Mouse (Mus musculus): Measurements from ENCODE around the gene Wwox. TPM values are rescaled to one million over a fixed set of nuclear protein-coding genes. Genes with fewer than 3 reads are reported as not detected.

Gene Wwox
- total RNA-seq, 2 experiments from 2014 or later, result 27.3 to 28.0 TPM

DNA sequence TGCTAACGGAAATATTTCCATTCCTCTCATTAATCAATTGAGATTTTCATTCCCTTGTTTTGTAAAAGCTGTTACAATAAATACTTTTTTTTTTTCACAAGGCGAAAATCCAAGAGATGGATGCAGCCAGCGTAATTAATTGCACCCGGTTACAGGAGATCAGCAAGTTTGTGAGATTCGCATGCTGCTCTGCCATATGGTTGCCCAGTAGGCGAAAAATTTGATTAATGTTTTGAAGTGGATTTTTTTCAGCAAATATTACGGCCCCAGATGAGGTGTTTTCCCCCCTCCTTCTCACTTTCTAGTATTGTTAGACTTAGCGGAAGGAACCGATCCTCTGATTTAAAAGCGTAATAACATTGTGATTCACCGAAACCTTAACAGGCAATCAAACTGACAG is 160.7 kb downstream of the Wwox start:
- DNase-seq, result no peak

DNA sequence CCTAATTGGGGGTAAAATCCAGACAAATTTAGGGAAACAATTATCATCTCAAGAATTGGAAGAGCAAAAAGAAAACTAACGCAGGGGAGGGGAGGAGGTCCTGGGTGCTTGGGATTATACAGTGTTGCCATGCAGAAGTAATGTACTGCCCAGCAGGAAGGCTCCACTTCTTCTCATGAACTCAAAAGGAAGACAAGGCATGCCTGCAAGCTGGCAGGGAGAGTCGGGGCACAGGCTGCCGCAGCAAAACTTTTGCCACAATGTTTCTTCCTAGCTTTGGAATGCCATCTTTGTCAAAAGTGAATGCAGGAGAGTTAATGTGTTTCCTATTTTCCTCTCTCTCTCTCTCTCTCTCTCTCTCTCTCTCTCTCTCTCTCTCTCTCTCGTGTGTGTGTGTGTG is 163.6 kb downstream of the Wwox start:
- DNase-seq, result no peak

DNA sequence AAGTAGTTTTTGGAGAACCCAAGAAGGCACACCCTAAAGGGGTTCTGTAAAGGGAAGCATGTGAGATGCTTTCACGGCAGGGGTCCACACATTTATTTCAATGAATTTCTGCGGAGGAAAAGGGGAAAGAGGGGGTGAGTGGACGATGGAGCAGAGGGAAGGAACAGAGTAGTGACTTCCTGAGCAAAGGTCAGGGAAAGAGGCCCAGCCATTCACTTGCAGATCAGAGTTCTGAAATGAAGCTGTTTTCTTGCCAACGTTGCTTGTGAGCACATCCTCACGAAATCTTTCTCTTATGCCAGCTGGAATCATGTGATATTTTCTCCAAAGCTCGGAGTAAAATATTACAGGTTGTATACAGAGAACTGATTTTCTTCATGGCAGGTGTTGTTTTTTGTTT is 164.1 kb downstream of the Wwox start:
- DNase-seq, result peak in 1 of 2 experiments; percentile 5

DNA sequence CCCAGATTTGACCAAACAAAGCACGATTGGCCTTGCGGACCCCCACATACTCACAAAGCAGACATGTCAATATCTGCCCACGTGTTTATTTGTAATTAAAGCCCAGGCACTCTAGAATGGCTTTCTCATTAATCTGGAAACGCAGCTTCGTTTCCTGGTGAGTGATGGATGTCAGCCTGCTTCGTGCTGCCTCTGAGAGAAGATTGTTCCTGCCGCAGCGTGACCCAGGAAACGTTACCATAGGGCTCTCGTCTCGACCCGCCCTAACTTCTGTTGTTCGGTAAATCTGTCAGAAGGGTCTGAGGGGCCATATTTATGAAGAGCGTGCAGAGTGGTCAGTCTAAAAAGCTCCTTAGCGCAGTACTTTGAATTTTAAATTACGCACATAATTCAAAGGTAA is 164.9 kb downstream of the Wwox start:
- no peak for DNase-seq

DNA sequence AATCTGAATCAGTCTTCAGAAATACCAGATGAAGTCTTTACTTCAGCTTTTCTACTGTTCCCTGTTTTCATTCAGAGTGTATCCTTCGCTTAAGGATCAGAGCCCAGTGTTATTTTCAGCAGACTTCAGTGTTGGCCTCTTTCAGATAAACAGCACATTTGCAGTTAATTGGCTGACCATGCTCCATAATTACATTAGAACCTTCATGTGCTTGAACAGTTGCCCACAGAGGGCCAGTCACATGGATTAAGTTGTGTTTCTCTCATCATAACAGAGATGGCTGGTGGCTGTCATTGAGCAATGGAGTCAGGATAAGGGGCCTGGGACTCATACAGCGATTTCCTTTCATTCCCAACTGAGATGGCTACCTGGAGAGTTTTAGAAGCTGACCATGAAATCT is 166.2 kb downstream of the Wwox start:
- DNase-seq, result no peak

DNA sequence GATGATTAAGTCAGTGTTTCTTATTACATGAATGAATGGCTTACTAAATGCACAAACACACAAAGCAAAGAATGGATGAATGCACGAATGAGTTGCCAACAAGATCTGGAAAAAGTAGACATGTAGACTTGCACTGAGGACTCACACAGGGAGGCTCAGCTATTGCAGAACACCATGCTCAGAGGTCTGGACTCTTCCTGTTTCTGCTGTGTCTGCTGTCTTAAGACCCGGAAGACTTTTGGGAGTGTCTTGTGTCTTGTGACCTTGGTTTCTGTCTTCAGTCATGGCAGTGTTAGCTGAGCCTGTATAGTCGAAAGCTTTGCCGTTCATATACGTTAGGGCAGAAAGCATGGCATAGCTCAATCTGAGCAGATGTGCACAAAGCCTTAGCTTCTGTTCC is 169.9 kb downstream of the Wwox start:
- DNase-seq, result no peak

DNA sequence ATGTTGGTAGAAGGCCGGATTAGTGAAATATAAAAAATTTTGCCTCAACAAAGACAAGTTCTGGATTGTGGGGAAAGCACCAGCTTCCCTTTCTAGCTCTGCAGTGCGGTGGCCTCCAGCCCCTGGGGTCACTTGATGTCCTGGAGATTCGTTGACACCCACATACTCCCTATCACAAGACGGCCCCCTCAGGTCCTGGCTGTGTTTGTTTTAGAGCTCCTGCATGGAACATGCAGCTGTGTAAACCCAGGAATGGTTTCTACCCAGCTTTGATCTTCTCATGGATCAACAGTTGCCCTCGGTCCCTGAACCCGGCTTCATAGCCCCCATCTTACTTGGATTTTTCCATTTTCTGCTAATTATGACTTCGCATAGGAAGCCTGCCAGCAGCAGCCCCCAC is 171.6 kb downstream of the Wwox start:
- DNase-seq, result no peak

DNA sequence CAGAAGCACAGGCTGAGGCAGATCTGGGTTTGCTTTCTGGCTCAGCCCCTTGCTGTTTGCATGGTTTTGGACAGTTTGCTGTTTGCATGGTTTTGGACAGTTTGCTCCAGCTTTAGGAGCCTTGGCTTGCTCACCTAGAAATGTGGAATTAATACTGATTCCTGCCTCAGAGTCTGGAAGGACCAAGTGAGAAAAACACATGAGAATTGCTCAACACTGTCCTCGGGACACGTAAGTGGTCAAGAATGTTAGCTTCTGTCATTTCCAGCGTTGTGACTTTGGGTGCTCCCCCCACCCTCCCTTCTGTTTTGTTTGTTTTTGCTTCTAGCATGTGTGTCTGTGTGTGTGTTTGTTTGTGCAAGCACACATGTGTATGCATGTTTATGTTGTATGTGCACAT is 172.6 kb downstream of the Wwox start:
- no peak for DNase-seq

DNA sequence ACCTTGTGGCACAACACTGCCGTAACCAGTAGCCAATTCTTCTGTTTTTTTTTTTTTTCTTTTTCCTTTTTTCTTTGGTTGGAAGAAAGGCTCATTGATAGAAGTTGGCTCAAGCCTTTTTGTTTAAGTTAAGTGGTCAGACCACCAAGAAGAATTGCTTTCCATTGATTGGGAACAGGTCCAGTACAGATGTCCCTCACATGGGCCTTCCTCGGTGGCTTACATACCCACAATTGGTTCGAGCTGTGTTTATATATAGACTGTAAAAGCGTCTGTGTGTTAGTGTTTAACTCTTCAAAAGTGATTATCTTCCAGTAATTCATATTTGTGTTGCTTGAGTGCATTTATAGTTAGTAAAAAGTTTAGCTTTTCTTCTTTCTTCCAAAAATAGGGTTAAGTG is 176.0 kb downstream of the Wwox start:
- no peak for DNase-seq

DNA sequence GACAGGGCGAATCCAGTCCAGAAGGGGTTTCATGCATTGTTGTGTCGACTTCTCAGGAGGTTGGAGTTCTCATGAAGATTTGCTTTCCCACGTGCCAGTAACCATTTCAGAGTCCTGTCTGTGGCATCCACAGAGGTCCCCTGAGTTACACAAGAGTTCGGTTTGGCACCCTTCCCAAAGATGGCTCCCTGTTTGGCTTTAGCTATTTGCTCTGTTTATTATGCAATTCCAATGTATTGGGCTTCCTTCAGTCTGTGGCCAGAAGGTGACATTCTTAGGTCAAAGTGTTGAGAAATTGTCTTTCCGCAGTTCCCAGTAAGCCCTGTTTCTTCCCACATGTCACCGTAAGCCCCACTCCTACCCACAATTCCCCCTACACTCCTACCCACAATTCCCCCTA is 176.5 kb downstream of the Wwox start:
- DNase-seq, result peak; percentile 47 to 66

DNA sequence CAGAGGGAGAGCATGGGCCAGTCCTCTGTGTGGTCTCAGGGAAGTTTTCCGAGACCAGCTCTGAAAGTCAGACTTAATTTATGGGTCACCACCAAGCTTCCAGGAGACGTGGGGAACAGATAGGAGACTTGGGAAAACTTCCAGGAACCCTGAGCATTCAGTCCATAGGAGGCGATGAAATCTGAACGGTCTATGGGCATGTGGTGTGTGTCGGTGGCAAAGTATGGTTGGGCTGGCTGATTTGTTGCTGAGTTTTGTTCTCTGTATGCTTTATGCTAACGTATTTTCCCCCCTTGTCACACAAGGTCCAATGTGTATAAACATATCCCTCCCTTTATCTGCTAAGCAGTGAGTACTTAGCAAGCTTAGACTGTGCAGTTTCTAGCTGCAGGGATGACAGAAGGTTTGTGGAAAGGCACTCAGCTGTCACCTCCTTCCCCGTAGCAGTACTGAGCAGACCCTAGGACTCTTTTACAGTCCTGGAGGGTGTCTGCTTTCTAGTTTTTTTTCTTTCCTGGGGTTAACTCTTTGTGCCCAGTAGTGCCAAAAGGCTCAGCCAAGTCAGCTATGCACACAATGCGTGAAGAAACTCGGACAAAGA is 179.6 kb downstream of the Wwox start:
- no peak for DNase-seq

DNA sequence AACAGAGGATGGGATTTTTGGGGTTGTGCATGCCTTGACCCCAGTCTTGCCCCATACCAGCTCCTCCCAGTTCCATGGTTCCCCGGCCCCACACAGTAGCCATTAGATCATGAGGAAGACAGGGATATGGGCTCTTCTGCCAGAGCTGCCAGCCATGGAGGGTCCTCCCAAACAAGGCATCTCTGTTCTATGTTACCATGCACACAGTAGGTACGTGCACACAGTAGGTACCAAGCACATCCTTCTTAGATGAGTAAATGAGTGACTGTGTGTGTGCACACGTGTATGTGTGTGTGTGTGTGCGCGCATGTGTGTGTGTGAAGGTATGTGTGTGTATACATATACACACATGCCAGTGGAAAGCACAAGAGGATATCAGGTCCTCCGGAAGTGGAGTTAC is 185.9 kb downstream of the Wwox start:
- DNase-seq, result no peak

DNA sequence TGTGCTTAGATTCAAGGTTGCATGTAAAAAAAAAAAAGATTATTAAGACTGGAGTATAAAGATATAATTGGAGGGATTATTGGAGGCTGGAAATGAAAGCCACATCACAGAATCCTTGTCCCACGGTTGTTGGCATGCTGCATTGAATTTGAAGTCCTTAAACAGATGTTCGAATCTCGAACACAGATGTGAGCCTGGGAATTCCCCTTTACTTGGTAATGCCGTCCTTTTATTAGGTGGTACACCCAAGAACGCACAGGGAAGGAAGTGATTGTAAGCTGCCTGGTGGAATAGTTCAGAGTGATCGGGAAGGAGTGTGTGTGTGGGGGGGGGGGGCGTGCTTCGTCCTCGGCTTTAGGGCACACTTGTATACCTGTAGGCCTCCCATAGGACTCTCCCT is 187.4 kb downstream of the Wwox start:
- DNase-seq, result no peak

DNA sequence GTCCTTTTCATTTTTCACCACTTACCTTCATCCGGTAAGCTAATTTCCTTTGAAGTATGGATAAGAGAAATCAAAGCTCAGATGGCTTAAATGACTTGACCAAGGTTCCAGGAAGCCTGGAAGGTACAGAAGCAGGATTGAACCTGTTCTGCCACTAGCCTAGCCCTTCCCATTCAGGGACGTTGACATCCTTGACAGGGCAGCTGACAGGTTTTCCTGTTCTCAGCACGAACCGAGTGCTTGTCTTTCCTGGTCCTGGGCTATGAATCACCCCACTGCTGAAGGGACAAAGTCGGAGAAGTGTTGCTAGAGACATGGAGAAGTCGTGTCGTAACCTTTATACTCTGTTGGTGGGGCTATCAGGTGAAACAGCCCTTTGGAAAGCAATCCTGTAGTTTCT is 190.3 kb downstream of the Wwox start:
- no peak for DNase-seq

DNA sequence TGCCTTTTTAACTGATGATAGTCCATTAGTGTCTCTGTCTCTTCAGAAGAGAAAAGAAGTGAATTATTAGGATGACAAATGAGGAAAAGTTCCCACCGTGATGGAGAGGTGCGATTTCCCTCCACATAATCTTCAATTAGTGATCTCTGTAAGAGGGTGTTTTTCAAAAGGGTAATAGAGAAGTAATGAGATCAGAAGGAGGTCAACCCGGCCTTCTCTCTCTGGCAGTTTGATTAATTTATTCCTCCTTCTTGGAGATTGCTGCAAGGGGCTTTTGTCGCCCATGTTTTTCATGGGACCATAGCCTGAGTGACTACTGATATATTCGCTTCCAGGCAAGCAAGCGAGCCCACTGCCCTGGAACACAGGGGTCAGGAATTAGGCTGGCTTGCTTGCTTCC is 191.6 kb downstream of the Wwox start:
- no peak for DNase-seq

DNA sequence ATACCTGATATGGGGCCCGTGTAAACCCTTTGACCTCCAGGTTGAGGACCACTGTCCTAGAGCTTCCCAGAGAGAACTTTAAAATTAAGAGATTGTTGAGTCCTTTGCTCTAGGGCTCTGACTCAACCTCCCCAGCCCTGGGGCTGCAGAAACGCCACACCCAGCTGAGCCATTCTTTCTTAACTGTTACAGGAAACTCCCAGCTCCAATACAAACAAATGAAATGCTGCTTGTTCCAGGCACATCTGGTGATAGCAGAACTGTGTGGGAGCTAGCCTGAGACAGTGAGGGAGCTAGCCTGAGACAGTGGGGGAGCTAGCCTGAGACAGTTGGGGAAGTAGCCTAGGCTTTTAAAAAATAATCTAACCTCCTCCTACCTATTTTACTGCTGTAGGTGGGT is 194.7 kb downstream of the Wwox start:
- no peak for DNase-seq

DNA sequence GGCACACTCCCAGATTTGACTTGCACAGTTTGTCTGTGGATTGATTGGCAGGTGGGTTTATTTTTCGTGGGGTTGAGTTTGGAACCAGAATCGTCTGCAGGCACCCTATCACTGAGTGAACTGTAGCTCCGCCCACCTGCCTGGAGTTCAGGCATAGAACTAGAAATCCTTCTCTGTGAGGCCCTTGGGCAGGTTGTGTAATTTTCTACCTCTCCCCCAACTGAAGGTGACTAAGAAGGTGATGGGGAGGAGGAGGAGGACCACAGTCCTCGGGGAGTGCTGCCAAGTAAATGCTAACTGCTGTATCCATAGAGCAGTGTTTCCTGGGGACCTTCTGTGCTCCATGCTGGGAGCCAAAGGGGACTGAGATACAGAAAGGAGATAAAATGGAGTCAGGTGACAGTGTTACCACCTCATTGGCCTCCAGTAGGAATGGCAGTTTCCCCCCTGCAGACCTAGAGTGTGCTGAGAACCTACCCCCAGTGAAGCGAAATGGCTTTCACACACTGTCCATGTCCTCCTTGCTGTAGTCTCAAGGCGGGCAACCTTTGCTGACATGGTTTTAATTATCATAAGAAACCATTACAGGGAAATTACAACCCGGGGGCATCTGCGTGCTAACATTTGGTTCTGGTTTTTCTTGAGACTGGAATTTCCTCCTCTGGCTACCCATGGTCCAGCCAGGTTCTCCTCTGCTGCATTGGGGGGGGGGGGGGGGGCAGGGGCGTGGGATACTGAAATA is 195.4 kb downstream of the Wwox start:
- DNase-seq, result no peak

DNA sequence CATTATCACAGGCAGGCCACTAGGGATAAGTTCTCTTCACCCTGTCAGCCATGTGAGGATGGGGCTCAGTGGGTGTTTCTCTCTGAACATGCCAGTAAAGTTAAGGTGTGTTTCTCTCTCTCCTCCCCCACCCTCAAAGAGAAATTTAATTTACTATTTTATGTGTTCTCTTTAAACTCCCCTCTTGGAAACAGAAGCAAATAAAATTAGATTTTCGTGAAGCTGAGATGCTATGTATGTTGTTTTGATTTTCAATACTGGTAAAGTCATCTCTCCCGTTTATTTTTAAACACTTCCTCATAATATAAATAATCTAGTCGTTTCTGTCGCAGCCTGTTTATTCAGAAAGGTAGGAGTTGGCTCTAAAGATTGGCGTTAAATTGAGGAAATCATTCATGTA is 196.9 kb downstream of the Wwox start:
- DNase-seq, result no peak

DNA sequence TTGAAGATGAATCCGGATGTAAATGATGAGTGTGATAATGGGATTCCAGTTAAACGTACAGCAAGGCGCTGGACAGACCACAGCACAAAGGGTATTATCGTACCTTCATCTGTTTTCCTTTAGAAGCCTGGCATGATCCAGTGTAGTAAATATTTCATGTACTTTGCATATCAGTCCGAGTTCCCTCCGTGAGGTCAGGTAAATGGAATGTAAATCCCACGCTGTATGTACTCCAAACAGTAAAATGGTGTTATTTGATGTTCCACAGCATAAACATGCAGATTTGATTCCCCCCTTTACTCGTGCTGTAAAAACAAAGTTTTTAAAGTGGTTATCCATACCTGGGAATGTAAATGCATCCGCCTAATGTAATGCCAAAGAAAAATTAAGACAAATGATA is 202.4 kb downstream of the Wwox start:
- DNase-seq, result no peak

DNA sequence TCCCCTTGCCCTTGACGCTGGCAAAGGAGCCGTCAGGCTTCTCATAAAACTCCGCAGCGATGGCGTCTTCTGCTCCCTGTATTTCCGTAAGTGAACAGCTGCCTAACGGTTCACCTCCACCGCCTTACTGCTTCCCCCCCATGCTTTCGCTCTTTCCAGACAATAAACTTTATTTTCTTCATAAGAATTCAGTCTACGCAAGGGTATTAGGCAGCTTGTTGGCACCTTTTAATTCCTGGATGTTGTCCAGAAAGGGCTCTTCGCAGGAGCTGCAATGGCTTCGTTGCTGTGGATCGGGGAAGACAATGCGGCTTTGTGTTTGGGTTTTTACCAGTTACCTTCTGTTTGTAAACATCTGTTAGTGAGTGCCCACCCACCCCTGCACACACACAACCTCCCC is 211.3 kb downstream of the Wwox start:
- DNase-seq, result no peak

DNA sequence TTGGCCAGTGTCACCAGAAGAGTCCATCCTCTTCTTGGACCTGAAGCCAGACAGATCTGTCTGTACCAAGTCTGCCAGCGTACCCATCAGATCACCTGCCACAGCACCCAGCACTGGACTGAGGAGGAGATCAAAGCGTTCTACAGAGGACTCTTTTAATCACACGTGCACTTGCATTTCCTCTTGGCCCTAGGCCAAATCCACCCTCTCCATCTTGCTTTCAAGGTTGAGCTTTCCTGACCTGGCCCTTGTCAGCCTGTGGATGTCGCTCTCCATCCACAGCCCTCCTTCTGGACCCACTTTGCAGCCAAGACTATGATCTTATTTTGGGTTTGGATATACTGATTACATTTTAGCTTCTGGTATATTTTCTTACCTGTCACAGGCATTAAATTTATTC is 218.3 kb downstream of the Wwox start:
- DNase-seq, result peak; percentile 58 to 65

DNA sequence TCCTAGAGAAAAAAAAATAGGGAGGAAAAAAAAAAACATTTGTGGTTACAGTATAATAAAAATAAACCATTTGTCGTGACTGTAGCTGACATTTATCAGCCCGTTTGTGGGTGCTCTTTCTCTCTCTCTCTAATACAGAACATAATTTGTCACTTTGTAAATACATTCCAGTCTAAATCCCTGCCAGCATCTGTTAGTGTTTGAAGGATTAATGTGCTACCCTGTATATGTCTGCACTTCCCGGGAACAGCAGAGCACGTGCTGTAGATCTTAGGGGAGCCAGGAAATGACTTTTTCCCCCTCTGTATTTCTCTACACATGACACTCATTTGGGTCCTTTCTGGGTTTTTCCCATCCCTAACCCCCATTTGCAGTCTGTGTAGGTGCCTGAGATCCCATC is 219.0 kb downstream of the Wwox start:
- DNase-seq, result no peak

DNA sequence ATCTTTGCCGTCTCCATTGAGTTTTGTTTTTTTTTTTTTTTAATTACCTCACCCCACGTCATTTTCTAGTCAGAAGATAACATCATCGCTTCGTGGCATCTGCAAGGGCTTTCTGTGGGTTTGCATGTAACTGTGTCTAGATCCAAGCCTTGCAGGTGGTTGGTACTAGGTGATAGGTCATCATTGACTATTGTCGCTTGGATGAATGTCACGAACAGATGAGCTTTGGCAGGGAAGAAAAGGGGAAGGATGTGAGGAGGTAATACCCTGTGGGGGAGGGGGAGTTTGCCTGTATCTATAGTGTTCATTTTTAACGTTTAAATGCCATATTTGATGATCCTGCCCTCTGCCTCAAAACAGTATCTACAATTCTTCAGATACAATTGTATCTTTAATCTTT is 223.6 kb downstream of the Wwox start:
- no peak for DNase-seq

DNA sequence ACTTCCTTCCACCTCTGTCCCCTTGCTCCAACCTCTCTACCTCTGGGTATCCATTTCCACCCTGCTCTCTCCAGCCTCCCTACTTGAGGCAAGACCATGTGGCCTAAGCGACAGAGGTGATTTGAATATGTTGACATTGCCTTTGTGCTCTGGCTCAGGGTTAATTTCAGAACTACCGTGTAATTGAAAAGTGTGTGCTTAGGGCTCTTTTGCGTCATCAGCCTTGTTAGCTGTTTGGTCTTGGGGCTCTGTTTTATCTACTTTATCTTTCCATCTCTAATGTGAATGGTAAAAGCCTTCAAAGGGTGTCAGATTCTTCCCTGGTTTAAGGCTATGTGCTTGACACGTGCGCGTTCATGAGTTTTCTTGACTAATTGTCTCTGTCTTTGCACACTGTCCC is 226.1 kb downstream of the Wwox start:
- DNase-seq, result no peak

DNA sequence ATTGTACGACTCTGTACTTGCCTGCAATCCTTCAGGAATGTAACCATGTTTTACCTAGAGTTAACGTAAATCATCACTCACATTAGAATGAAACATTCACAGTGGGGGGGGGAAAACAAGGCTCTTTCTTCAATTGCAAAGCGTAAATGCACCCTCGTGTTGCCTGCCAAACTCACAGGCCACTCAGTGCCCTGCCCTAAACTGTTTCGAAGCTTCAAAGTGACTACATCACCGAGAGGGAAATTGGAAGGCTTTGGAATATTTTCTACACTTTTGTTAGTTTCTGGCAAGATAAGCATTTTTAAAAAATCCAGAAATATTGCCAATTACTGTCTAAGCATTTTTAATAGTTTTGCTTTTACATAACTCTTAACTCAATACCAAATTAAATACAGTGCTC is 231.3 kb downstream of the Wwox start:
- DNase-seq, result no peak

Measured in adrenal gland, postnatal 36 days (tissue).